Mouse (Mus musculus) testis, postnatal 10 days (tissue): ENCODE results near the gene Phactr1.

ENCODE experiments used
- DNase-seq: peaks from one replicate; pipeline ENCODE4 v3.0.0; 2021; ENCODE audit warnings: low spot score

Gene Phactr1

DNA sequence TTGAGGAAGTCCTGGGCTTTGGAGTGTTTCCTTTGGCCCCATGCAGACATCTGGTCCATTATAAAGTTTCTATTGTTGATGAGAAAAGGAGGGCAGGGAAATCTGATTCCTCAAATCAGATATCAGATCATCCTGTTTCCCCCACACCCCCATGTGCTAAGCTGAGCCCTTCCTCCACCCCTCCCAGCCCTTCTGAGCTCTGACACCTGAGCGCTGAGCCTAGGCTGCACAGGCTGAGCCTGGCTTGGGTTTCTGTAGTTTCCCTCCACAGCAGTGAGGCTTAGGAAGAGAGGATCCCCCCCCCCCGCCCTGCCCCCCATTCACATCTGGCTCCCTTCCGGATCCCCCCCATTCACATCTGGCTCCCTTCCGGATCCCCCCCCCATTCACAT, 444.3 kb downstream of the Phactr1 start:
- no peak for DNase-seq

DNA sequence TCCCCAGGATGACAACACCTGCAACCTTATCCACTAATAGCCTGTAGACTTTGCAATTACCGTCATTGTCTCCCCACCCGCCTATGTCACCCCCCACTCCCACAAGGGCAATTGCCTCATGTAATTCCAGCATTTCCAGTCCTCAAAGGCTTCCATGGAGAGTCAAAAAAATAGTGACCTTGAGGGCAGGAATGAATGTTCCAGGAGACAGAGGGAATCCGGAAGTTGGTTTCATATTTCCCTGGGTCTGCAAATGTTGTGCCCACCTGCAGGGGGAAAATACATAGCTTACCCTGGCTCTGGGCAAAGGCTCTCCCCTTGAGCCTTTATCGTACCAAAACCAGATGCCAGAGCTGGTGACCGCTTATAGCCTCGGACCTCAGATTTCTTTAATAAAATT, 449.7 kb downstream of the Phactr1 start:
- no peak for DNase-seq

DNA sequence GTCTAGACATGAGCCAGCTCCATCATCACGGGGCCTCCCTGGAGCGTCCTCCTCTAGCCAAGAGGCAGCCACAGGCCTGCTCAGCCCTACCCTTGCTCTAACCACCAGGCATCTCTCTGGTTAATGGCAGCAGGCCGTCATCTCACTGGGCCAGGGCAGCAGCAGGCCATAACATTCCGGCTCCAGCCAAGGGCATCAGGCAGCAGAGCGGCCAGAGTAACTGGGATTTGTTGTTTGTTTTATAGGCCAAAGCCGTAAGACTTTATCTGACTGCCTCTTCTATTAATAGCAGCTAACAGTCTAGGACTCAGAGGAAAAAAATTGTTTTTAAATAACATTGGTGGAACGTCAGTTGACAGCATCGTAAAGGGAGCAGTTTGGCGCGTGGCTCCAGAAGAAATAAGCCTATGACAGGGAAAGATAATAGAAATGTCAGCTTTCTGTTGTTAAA, 451.3 kb downstream of the Phactr1 start:
- DNase-seq = peak; percentile 51

DNA sequence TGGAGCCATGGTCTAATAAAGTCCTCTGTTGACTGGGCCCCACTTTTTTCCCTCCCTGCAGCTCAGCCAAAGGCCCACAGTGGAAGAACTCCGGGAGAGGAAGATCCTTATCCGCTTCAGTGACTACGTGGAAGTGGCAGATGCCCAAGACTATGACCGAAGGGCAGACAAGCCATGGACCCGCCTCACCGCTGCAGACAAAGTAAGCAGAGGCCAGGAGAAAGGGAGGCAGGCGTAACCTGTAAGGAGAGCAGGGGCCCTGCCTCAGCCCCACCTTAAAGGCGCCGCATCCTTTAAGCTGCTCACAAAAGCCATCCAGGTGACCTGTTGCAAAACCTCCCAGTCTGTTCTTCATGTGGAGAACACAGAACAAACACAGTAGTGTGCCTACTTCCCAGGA, 452.4 kb downstream of the Phactr1 start:
- DNase-seq = no peak

DNA sequence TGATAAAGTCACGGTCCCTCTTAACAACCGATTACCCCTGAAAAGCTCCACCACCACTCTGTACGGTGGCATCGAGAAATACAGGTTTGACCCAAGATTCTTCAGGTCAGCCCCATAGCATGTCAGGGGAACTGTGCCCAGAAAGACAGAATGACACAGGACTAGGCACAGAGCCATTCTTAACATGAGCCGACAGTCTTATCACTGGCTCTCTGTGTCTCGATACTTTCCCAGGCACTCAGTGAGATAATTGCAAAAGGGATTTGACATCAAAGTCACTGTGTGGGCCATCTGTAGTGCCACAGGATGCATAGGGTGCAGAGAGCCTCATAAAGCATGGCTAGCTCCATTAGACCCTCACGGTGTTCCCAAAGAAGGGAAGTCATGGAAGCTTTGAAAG, 453.0 kb downstream of the Phactr1 start:
- DNase-seq = no peak

DNA sequence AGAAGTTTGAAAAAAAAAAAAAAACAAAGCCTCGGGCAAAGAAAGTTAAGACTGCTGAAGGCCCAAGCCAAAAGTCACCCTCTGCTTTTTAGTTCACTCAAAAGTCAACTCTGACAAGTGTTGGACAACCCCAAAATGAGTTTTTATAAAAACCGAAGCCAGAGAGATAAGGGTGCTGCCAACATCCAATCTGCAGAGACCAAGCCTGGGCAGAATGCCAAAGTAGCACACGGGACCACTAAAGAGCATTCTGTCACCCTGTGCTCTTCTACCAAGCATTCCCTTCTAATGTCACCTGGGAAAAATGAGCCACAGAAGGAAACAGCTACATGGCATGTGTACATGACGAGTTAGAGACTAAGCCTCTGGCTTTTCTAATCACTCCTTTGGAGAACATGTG, 454.0 kb downstream of the Phactr1 start:
- peak; percentile 56 for DNase-seq

DNA sequence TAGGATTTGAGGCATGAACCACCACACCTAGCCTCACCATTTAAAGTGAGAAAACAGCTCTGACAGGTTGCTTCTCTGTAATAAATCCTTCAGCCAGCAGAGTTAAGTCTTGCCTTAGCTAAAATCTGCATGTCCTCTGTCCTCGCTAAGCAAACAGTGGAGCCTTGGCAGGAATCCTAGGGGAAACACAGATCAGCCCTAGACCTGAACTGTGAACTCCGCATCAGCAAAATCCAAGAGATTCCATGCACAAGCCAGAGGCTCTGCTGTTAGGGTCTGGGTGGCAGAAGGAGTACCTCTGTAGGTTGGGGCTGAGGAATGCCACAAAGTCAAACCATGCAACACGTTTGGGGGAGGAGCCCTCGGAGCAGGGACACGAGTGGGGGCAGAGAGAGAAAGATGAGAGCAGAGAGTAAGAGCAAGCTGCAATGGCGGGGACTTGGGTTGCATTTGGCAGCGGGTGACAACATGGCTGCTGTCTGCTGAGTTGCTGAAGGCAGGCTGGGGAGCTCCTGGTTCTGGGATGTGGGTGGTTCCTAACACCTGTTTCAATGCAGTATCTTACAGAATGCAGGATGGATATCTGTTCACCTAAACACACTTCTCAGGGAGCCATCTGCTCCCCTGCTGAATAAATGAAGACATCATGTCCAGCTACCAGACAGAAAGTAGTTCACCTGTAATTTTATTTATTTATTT, 464.4 kb downstream of the Phactr1 start:
- no peak for DNase-seq

DNA sequence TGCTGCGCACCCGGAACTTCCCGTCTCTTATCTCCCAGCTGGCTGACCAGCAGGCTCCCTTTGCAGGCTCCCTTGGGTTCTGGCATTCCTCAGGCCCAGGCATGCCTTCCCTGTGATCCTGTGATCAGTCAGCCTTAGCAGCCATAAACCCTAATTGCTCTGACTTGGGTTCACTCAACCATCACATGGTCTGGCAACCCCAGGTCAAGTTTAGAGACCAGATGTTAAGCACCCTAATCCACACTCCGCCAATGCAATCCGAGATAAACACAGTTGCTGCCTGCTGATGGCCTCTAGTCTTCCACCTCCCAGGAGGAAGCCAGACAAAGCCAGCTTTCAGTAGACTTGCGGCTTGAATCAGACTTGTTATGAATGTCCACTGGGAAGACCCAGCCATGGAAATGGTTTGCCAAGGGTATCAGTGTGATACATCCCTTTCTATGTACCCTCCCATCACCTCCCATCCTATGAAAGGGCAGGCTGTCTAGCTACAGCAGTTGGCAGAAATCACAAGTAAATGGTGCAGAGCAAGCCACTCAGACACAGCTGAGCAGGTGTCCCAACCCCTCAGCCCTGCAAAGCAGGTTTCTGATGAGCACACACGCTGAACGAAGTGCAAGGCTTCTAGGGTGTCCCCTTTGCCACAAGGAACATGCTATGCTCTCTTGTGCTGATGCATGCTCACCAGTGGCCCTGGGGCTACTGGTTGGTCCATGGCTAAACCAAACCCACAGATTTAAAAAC, 466.3 kb downstream of the Phactr1 start:
- DNase-seq = no peak

DNA sequence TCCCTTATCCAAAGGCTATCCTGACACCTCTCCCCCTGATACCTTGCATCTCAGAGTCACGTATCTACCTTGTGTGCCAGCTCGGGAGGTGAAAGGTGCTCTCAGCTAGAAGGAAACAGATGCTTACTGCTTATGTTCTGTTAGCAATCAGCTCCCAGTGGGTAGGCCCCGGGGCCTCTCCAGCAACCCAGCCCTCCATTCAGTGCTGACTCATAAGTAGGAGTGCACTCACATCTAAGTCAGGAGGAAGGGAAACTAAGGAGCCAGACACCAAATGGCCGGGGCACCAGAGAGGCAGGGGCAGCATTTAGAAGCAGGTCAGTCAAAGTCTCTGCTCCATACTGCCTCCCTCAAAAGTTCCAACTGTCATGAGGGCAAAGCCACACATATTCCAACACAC, 468.3 kb downstream of the Phactr1 start:
- no peak for DNase-seq

DNA sequence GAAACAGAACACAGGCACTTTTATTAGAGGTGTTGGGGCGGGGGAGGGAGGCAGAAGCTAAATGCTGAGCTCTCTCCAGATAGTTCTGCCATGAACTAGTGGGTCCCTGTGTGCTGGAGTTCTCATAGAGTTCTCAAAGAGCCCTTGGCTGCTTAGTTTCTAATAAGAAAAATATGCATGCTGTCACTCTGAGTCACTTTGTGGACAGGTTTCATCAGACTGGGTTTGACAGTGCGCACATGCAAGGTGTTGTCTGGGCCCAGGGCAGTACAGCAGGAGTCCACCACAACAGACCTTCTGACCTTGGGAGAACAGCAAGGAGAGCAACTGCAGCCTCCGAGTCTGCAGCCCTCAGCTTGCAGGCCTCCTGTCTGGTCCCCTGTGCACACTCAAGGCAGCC, 469.2 kb downstream of the Phactr1 start:
- DNase-seq = no peak

DNA sequence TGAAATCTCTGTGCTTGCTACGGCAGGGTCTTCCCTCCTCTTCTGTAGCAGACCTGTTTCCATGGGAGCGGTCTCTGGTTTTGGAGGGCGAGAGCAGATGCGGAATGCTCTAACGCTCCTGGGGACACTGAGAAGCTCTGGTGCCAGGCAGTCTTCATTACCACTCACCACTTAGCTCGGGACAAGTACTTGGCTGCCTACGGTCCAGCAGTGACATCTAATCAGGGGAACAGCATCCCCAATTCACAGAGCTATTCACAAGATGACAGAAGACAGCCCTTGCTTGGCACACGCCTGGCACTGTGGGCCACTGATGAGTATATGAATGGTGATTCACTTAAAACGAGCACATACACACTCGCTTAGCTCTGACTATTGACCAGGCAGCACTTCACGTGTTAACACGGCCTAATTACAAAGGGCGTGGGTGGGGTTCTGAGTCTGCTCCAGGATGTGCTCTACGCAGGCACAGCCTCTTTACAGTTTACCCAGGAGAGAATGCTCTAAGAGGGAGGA, 471.6 kb downstream of the Phactr1 start:
- DNase-seq = no peak

DNA sequence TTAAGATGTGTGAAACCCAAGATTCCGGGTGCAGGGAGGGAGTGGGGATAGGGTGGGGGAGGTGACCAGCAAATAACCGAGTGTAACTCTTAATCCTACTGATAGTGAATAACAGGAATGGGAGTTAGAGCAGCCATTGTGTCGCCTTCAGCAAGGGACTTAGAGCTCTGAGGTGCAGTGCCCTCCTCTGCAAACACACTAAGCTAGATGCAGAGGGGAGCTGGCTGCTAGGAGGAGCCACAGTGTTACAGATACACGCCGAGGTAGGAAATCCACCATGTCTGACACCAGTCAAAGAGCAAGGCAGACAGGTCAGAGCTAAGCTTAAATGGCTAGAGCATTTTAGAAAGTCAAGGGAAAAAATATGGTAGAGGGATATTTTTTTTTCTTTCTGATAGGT, 476.9 kb downstream of the Phactr1 start:
- DNase-seq = no peak

DNA sequence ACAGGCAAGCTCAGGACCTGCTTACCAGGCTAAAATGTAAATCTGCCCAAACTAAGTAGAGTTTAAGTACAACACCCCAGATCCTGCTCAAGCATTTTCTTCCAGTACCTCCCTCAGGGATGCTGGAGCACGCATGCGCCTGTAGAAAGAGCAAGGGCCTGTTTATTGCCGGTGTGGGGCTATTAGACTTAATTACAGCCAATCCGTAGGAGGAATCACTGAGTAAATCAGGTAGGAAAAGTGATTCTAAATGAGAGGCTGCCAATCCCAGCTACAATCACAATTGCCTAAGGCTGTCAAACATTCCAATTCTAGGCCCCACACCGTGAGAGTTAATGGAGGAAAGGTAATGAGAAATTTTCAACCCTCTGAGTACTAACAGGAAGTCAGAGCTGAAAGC, 477.9 kb downstream of the Phactr1 start:
- no peak for DNase-seq

DNA sequence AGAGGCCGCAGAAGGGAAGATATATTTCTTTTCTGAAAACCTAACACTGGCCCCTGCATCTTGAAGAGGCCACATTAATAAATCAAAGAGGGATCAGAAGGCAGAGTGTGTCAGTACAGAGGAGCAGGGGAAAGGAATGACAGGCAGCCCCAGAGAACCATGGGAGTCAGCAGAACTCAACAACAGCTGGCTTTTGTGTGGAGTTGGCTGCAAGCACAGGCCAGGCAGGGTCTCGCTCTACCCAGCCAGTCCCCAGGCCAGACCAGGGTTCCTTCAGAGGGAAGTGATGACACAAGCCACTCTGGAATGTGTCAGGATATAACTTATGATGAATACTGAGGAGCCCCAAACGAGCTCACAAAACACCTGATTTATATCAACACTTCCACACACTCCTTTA, 479.0 kb downstream of the Phactr1 start:
- DNase-seq = no peak

DNA sequence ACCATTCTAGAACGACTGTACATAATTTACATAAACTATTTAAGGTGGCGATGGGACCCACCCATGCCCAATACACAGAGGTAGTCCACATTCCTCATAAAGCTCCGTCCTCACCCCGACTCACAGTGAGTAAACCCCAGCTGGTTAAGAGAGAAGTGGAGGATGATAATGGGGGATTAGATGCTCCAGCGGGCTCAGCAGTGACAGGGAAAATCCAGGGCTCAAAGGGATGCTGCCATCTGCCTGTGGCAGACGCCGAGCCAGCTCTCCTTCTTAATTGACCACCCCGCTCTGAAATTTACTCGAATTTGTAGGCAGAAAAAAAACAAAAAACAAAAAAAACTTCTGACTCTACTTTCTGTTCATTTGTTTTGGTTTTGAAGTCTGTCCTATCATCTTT, 487.3 kb downstream of the Phactr1 start:
- no peak for DNase-seq

DNA sequence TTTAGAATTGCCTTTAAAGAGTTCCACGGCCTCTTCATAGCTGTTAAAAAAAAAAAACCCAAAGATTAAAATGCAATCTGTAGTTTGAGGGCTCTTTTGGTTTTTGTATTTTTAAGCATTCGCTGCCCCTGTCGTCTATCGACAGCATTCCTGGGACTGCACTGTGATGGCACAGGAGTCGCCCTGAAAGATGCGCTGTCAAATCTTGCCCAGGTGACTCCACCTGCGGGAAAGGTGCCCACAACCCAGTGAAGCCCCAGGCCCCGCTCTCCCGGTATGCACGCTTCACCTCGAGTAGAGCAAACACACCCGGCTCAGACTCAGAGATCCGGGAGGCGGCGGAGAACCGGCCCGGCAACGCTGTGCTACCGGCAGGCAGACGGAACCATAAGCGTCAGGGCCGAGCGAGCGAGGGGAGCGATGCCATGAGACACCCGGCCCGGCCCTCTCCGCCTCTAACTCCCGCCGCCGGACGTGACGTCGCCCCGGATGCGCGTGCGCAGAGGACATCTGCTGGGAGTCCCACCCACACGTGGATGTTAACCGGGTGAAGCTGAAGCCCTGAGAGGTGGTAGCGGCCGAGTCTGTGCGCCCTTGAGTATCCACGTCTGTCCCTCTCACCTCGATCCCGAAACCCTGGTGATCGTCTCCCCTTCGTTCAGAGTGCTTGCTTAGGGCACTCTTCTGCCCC, 490.7 kb downstream of the Phactr1 start, which contains the start of gene Tbc1d7:
Gene Tbc1d7, minus strand, starts transcription at position 482 of the 691 bp plus-strand sequence.
- DNase-seq = peak; percentile 99

DNA sequence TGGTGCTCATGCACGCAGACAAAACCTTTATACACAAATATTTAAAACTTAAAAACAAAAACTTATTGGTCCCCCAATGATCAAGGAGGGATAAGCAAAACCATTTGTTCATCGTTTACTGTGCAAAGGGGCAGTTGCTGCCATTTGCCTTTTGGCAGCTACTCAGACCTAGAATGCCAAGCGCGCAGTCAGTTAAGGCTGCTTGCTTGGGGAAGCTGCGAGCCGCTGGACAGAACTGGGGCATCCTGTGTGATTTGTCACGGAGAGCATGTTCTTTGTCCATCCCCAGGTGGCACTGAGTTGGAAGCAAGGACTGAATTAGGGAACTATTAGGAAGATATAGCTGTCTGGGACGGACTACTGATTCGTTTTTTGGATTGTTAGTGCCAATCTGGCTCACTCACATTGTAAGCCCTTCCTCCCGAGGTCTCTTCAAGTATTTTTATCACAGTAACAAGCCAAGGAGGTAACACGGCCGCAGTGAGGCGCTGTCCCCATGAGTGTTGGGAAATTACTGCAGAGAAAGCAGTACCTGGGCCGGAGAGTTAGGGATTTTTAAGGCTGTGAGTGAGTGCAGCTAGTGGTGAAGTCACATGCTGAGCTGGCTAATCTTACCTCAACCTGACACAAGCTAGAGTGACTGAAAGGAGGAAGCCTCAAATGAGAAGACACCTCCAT, 491.8 kb downstream of the Phactr1 start:
- DNase-seq = peak; percentile 66

DNA sequence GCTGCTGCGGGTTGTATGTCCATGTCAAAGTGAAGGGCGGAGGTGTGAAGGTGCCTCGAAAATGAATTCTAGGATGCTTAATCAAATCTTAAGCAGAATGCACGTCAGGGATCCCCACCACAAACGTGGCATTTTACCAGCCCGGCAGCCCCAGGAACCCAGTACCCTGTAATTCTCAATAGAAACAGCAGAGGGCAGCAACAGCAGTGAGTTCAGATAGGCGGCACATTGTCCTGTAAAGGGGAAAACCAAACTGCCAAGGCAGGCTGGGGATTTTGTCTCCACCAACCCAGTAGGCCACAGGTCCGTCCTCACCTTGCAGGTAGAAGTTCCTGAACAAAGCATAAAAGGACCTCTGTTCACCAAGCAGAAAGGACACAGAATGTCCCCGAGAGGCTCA, 492.8 kb downstream of the Phactr1 start:
- DNase-seq = peak; percentile 80

DNA sequence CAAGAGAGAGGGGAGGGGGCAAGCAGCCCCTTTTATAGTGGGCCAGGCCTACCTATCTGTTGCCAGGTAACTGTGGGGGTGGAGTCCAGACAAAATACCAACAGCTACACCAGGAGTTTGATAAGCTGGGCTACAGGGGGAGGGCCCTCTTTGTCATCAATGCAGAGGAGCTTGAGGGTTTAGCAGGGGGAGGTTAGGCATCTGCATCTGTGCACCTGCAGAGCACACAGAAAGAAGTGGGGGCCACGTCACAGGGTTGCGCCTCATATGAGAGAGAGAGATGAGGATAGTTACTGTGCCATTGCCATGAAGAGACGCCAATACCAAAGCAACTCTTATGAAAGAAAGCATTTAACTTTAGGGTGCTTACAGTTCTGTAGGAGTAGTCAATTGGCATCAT, 496.3 kb downstream of the Phactr1 start:
- DNase-seq = no peak

DNA sequence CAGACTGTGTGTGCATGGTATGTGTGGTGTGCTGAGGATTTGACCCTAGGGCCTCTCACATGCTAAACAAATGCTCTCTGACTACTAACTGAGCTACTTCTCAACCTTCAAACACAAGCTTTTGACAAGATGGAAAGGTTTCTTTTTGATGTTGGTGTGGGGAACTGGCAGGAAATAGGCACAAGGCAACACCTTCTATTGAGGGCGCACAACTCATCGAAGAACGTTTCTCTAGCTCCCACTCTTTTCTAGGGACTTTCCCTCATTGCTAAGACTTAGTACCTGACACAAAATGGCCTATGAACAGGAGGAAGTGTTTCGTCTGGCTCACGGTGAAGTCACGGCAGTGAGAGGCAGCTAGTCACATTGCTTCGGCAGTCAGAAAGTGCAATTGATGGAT, 496.9 kb downstream of the Phactr1 start:
- no peak for DNase-seq

DNA sequence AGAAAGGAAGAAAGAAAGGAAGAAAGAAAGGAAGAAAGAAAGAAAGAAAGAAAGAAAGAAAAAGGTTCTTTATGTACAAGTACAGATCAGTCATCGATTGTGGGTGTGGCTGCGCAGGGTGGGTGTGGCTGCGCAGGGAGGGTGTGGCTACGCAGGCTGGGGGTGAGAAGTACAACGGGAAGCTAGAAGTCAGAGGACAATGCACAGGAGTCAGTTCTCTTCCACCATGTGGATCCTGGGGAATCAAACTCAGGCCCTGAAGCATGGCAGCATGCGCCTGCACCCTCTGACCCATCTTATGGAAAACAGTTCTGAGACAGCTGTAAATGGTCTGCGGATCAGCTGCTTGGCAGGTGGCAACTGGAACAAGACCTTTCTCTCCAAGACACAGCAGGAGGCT, 500.7 kb downstream of the Phactr1 start:
- no peak for DNase-seq

DNA sequence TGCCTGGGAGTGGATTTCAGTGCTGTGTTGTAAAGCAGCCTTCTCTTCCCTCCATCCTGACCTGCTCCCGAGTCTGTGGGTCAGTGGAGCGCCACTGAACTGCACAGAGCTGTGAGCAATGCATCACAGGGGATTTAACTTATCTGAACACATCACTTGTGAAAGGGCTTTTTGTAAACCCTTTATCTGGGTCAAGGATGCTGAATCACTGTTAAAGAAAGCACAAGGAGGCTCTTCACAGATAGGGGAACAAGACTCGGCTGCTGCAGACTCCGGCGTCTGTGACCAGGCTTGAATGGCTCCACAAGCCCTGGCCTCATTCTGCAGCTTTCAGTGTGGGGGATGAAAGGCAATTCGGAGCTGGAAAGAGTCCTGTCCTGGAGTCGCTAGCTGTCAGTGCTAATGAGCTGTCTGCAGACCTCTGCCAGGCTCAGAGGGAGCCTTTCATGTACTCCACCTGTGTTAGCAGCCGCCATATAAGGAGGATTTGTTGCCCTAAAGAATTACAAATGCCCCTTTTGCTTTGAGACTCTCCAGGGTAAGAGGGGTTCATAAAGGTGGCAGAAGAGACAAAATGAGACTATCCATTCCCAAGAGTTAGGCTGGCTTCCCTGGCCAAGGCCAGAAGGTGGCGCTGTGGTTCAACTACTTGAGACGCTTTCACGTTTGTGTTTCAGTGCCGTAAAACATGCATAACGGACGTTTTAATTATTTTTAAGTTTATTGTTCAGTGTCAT, 502.2 kb downstream of the Phactr1 start:
- DNase-seq = peak; percentile 93
